Mouse (Mus musculus) stomach, postnatal 0 days (tissue): ENCODE measurements at regions not wholly inside any gene's neighbourhood (a gene's known extent, or its start where the extent isn't known, plus 50 kb on each side); places are given as distances from the start of the nearest gene placed in this dataset.

Source experiments
- CTCF ChIP-seq: IDR thresholded peaks from 2 replicates; pipeline ENCODE4 v1.5.1; 2016; ENCODE audit warnings: antibody characterized with exemption, low read depth, mild to moderate bottlenecking, moderate library complexity
- EP300 ChIP-seq: optimal IDR thresholded peaks from 2 replicates; pipeline ENCODE3; 2016; ENCODE audit warnings: antibody characterized with exemption

DNA sequence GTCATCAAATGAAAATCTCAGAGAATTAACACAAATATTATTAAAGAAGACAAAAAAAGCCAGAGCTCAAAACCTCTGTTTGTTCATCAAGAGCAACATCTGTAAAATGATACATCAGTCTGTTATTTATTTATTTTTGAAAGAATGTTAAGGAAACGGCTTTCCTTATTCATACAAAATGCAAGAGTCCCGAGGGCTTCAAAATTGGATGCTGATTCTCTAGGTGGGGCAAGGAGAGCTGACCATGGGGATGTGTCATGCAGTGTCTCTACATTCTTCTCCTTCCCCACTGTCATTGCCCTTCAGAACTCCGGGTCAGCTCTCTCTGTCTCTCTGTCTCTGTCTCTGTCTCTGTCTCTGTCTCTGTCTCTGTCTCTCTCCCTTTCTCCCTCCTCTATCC lies 65.8 kb downstream of the Sox9 start:
- TF ChIP-seq EP300 (no peak), CTCF (no peak)
